Comparison of ENCODE assay signal across 24 mouse cellular contexts in the genomic region with DNA sequence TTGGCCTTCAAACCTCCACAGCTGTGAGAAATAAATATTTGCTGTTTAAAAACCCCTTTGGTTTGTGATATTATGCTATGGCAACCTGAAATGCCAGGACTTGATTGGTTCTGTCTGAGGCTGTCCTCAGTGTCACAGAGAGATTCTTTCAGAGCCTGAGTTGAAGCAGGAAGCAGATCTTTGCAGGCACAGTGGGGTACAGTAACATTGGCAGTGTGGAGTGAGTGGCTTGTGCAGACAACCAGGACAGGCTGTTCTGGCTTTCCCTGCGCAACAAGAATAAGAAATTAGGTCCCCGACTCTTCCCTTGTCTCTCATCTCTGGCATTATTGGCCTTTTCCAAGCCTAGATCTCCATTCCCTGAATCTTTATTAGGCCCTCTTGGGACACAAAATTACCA. TPM values are rescaled to one million over a fixed set of nuclear protein-coding genes. Genes with fewer than 3 reads are reported as not detected.
DNase-seq lines count a peak whose midpoint lies in the region; ATAC-seq and TF ChIP-seq lines count a peak whose summit lies in the region.
"Had no signal": no experiment of that assay in that cellular context is flagged by ENCODE, and none has a peak within 500 bp of the region (broad histone marks: within the 10 kb centered on the region; RNA-seq: fewer than 3 reads in every experiment).

No protein-coding gene starts in this region.

- H3K27ac ChIP-seq in hindbrain, embryonic 15.5 days (replicated peaks) = 0 out of 2 replicates have a peak overlapping the region, but pooled peaks have one; percentile 34
- no peak overlapping the region for H3K27ac ChIP-seq in hindbrain, embryonic 12.5 days
- no peak overlapping the region for H3K27ac ChIP-seq in testis, adult 2 months (ENCODE audit: control insufficient read depth, insufficient read depth, low read depth, low read length)
- H3K27ac ChIP-seq in heart, adult 2 months = no peak overlapping the region
- H3K27ac ChIP-seq: embryonic facial prominence, embryonic 10.5 days; forebrain, embryonic 15.5 days; heart, embryonic 13.5 days; liver, embryonic 15.5 days; lung, embryonic 15.5 days; macrophage had no signal

- H3K9ac ChIP-seq in hindbrain, embryonic 15.5 days = no peak overlapping the region
- no peak overlapping the region for H3K9ac ChIP-seq in hindbrain, embryonic 12.5 days
- no peak overlapping the region for H3K9ac ChIP-seq in heart, adult 2 months (ENCODE audit: low read depth, low read length)
- H3K9ac ChIP-seq: forebrain, embryonic 15.5 days; heart, embryonic 13.5 days; liver, embryonic 15.5 days; lung, embryonic 15.5 days had no signal

- no peak for ATAC-seq in hindbrain, embryonic 15.5 days (ENCODE audit: low FRiP score, low read depth)
- ATAC-seq in hindbrain, embryonic 12.5 days (ENCODE audit: low FRiP score) = no peak
- no peak for ATAC-seq in CD4-positive, CD25-positive, alpha-beta regulatory T cell, adult 4 months
- ATAC-seq: forebrain, embryonic 15.5 days had no signal

- no peak for TF ChIP-seq CTCF in testis, adult 2 months (IDR thresholded peaks at IDR 0.05; ENCODE audit: control insufficient read depth, insufficient read depth, insufficient replicate concordance, low read depth, low read length)
- TF ChIP-seq CTCF in heart, adult 2 months (IDR thresholded peaks at IDR 0.05) = no peak

- peaks cover 14% of the 10 kb centered on the region for H3K4me1 ChIP-seq in hindbrain, embryonic 15.5 days (replicated peaks)
- H3K4me1 ChIP-seq in hindbrain, embryonic 12.5 days = peaks cover 3% of the 10 kb centered on the region
- H3K4me1 ChIP-seq in testis, adult 2 months (ENCODE audit: control insufficient read depth, insufficient read depth, low read length) = peaks cover 14% of the 10 kb centered on the region
- H3K4me1 ChIP-seq in heart, adult 2 months (ENCODE audit: control insufficient read depth, insufficient read depth, low read length) = no peaks in the 10 kb centered on the region; the same call in 1 of the 2 replicates
- H3K4me1 ChIP-seq: liver, embryonic 15.5 days had no signal

- no peak for DNase-seq in testis, postnatal 10 days (ENCODE audit: low spot score)
- peak; percentile 53 to 61 for DNase-seq in cerebellum, postnatal 14 days
- no peak for DNase-seq in frontal cortex, postnatal 25 days (ENCODE audit: low spot score in 2 of 2)
- DNase-seq in heart, adult 2 months = no peak
- DNase-seq: adrenal gland, postnatal 14 days; gastrocnemius, postnatal 25 days; heart, adult 18-20 months; heart, postnatal 14 days; kidney, adult 18-20 months; kidney, postnatal 4 days; layer of hippocampus, adult 9-11 months; left cerebral cortex, postnatal 4 days; liver had no signal

- no peaks in the 10 kb centered on the region for H3K36me3 ChIP-seq in hindbrain, embryonic 15.5 days
- no peaks in the 10 kb centered on the region for H3K36me3 ChIP-seq in hindbrain, embryonic 12.5 days
- H3K36me3 ChIP-seq in testis, adult 2 months (ENCODE audit: control insufficient read depth, insufficient read depth, low read length) = no peaks in the 10 kb centered on the region
- no peaks in the 10 kb centered on the region for H3K36me3 ChIP-seq in heart, adult 2 months (ENCODE audit: control insufficient read depth, insufficient read depth, low read length)
- H3K36me3 ChIP-seq: embryonic facial prominence, embryonic 10.5 days; forebrain, embryonic 15.5 days; heart, embryonic 13.5 days; liver, embryonic 15.5 days; lung, embryonic 15.5 days had no signal

- no peak overlapping the region for H3K4me2 ChIP-seq in hindbrain, embryonic 15.5 days
- no peak overlapping the region for H3K4me2 ChIP-seq in hindbrain, embryonic 12.5 days (replicated peaks)
- H3K4me2 ChIP-seq: forebrain, embryonic 15.5 days; heart, embryonic 13.5 days; liver, embryonic 15.5 days; lung, embryonic 15.5 days had no signal

- intact Hi-C loops in heart, adult 2 months (cut with DNase I) = no loop called here

- WGBS in hindbrain, embryonic 15.5 days = 87% methylated on average over 2 of the region's 2 CpGs
- WGBS in hindbrain, embryonic 12.5 days = 85% methylated on average over 2 of the region's 2 CpGs
- 96% methylated on average over 2 of the region's 2 CpGs for WGBS in heart, adult 2 months

- TF ChIP-seq EP300 in heart, adult 2 months (IDR thresholded peaks at IDR 0.05; ENCODE audit: insufficient read depth, low read depth, low read length) = no peak

- no peaks in the 10 kb centered on the region for H3K27me3 ChIP-seq in hindbrain, embryonic 15.5 days
- H3K27me3 ChIP-seq in hindbrain, embryonic 12.5 days = no peaks in the 10 kb centered on the region
- no peaks in the 10 kb centered on the region for H3K27me3 ChIP-seq in testis, adult 2 months (ENCODE audit: control insufficient read depth, insufficient read depth, low read length)
- no peaks in the 10 kb centered on the region for H3K27me3 ChIP-seq in heart, adult 2 months (ENCODE audit: control insufficient read depth, insufficient read depth, low read length)
- H3K27me3 ChIP-seq: forebrain, embryonic 15.5 days; heart, embryonic 13.5 days; liver, embryonic 15.5 days; lung, embryonic 15.5 days had no signal

- no peak for TF ChIP-seq POLR2A in testis, adult 2 months (IDR thresholded peaks at IDR 0.05; ENCODE audit: control insufficient read depth, low read depth, low read length)
- TF ChIP-seq POLR2A in heart, adult 2 months (IDR thresholded peaks at IDR 0.05; ENCODE audit: insufficient read depth, low read depth, low read length) = no peak

- H3K9me3 ChIP-seq in hindbrain, embryonic 15.5 days = no peaks in the 10 kb centered on the region
- H3K9me3 ChIP-seq in hindbrain, embryonic 12.5 days (replicated peaks) = no peaks in the 10 kb centered on the region
- H3K9me3 ChIP-seq: embryonic facial prominence, embryonic 10.5 days; forebrain, embryonic 15.5 days; heart, embryonic 13.5 days; liver, embryonic 15.5 days; lung, embryonic 15.5 days had no signal

- H3K4me3 ChIP-seq in hindbrain, embryonic 15.5 days = no peak overlapping the region
- H3K4me3 ChIP-seq in hindbrain, embryonic 12.5 days = no peak overlapping the region
- peak overlapping the region; percentile 27; the same call in 1 of the 2 replicates for H3K4me3 ChIP-seq in testis, adult 2 months (ENCODE audit: control insufficient read depth, low read depth, low read length)
- H3K4me3 ChIP-seq in heart, adult 2 months = no peak overlapping the region
- H3K4me3 ChIP-seq: embryonic facial prominence, embryonic 10.5 days; forebrain, embryonic 15.5 days; heart, embryonic 13.5 days; liver, embryonic 15.5 days; lung, embryonic 15.5 days had no signal

- H3K79me2 ChIP-seq in heart, adult 2 months (replicated peaks; ENCODE audit: control insufficient read depth, insufficient read depth, low read length) = peaks cover 2% of the 10 kb centered on the region; the same call in 1 of the 2 replicates

RNA-seq across cellular contexts. Expression of a gene that starts 29.3 kb away (rescaled TPM):
- polyA plus RNA-seq in hindbrain, embryonic 15.5 days (2015; fragmentation: Nextera tagmentation; extraction: Ambion mirVana) = 33.0 and 38.6 TPM in 2 replicates
- polyA plus RNA-seq in hindbrain, embryonic 12.5 days (2016; fragmentation: Nextera tagmentation; extraction: Ambion mirVana) = 15.6 and 16.4 TPM in 2 replicates
- polyA plus RNA-seq in testis, adult 2 months (2012; rRNA removed) = 31.0 and 35.3 TPM in 2 replicates
- 1 to 10 TPM; 2.2 to 5.8 TPM for polyA plus RNA-seq in CD4-positive, CD25-positive, alpha-beta regulatory T cell, adult 4 months (2017; shearing (Covaris generic))
- total RNA-seq in heart, adult 2 months (2021) = 1 to 10 TPM; 1.2 to 2.2 TPM
- polyA plus RNA-seq in heart, adult 2 months (2012; rRNA removed) = 2.0 and 3.2 TPM in 2 replicates

RNA-seq across cellular contexts. Expression of a gene that starts 31.7 kb away (rescaled TPM):
- polyA plus RNA-seq in hindbrain, embryonic 15.5 days (2015; fragmentation: Nextera tagmentation; extraction: Ambion mirVana) = 2.9 and 3.6 TPM in 2 replicates
- 4.4 and 4.5 TPM in 2 replicates for polyA plus RNA-seq in hindbrain, embryonic 12.5 days (2016; fragmentation: Nextera tagmentation; extraction: Ambion mirVana)
- 376 and 451 TPM in 2 replicates for polyA plus RNA-seq in testis, adult 2 months (2012; rRNA removed)
- 1 to 10 TPM in 1 of 2 experiments, under 1 TPM in 1; 0.54 to 1.2 TPM for polyA plus RNA-seq in CD4-positive, CD25-positive, alpha-beta regulatory T cell, adult 4 months (2017; shearing (Covaris generic))
- total RNA-seq in heart, adult 2 months (2021) = under 1 TPM; 0.41 to 0.63 TPM
- polyA plus RNA-seq in heart, adult 2 months (2012; rRNA removed) = 1.2 and 1.8 TPM in 2 replicates
- total RNA-seq: monocyte, adult 5-6 weeks had no signal

Comparison
In these comparisons a context has a peak if more than half of its experiments do, and no peak if none do; other contexts are left out.
1. DNase-seq: peak in cerebellum, postnatal 14 days (2 of 2); none in testis, postnatal 10 days (single experiment), frontal cortex, postnatal 25 days (0 of 2) and heart, adult 2 months (0 of 2).
2. RNA of a gene that starts 31.7 kb away (polyA plus RNA-seq): 376 to 451 TPM in testis, adult 2 months; 4.4 to 4.5 TPM in hindbrain, embryonic 12.5 days, 2.9 to 3.6 TPM in hindbrain, embryonic 15.5 days, 1.2 to 1.8 TPM in heart, adult 2 months and 0.54 to 1.2 TPM in CD4-positive, CD25-positive, alpha-beta regulatory T cell, adult 4 months; every median in the first group is over 10 times any median in the second.